Mouse (Mus musculus): Measurements from ENCODE around the gene Fam72a. TPM values are rescaled to one million over a fixed set of nuclear protein-coding genes. Genes with fewer than 3 reads are reported as not detected.
"Not testable (repeated sequence)": the region's sequence is repeated elsewhere in the genome, so short reads cannot be mapped to it uniquely, and the experiment has no call there.

Fam72a gene
- polyA plus RNA-seq, 1 experiment, result 0.43 TPM

DNA sequence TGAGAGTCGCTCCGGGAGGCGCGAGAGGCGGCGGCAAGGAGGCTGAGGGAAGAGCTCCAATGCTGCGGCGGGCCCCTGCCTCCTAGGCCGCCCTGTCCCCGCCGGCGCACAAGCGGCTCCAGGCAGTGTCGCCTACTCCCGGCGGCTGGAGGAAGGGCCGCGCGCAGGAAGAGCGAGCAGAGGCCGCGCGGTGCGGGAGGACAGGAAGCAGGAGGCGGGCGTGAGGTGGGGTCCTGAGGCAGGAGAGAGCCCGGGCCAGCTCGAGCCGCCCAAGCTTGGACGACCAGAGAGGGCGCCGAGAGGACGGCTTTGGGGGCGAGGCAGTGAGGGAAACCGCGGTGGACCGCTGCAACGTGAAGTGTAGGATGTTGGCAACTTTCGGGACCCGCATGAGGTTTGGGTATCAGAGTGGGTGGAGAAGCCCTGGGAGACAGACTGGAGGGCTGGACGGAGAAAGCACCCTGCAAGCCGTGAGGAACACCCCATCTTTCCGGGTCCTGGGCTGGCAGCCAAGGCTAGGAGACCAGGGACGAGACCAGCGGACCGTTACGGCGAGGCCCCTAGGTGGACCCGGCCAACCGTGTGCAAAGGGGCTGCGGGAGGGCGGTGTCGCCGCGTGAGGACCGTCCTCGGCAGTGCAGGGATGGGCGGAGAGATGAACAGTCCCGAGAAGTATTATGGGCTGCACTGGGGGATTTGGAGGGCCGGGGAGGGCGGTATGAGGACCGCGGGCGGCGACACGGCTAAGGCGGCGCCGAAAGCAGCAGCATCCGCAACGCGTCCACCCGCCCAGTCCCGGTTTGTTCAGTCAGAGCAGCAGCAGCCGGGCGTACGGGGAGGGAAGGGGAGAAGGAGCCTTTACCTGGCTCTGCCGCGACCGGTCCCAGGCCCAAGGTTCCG is 1.1 kb upstream of the Fam72a start:
- no peak for DNase-seq (ENCODE audit: low read depth)

DNA sequence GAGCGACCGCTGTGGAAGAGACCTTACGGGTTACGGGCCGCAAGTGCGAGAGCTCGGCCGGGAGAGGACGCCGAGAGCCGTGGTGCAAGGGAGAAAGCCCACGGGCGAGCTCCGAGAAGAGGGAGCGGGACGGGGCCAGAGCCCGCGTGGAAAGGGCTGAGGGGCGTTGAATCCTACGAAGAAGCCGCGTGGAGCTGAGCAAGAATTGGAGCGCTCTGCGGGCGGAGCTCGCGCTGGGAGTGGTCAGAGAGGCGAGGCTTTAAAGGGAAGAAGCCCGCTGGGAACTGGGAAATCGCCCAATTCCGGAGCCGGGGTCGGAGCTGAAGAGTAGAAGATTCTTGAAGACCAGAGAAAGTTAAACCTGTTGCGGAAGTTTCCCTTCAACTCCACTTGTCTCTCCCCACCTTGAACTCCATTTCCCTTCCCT is 391 bp downstream of the Fam72a start:
- DNase-seq (ENCODE audit: low read depth), result no peak

DNA sequence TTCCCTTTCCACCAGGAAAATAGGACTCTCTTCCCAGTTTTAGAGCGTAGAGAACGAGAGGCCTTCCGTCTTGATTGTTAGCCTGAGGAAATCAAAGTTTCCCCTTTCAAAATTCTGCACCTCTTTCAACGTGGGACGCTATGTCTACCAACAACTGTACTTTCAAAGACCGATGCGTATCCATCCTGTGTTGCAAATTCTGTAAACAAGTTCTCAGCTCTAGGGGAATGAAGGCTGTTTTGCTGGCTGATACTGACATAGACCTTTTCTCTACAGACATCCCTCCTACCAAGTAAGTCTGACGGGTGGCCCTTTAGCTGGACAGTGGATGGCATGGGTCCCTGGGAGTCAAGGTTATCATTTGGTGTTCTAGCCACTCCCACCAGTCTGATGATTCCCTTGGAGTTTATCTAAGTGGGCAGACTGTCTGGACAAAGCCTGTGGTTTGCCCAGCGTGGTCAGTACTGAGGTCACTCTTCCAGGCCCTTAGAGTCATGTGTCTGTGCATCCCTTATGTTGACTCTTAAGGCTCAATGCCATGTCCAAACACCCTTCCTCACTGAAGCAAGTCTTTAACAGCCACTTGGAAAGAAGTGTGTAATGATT is 961 bp downstream of the Fam72a start:
- DNase-seq (ENCODE audit: low read depth), result no peak

DNA sequence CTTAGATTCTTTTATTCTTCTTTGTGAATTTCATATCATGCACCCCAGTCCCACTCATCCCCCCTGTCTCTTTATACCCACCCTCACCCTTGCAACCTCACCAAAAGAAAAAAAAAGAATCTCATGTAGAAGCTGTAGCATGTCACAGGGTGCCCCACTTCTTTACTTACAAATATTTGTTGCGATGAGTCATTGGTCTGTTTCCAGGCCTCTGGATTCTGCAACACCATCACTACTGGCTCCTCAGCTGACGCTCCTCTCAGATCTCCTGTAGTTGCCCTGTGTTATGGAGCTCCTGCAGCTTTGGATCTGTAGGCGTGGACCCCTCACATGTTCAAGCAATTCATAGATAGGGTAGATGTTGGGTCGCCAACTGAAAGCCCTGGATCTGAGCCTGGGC is 12.1 kb downstream of the Fam72a start:
- DNase-seq (ENCODE audit: low read depth), result no peak

DNA sequence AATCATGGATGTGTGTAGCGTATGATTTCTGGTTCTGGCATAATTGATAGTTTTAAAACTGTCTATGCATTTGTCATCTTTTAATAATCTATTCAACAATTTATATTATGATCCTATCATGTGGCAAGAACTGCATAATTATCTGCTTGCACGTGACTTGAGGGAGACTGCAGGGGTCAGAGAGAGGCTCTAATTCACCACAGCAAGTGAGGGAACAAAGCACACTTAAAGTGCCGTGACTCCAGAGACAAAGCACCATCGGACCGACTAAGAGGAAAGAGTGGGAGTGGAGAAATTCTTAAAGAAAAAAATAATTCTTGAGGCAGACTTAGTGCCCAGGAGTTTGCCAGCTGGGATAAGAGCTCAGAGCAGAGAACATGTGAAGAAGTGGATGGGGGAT is 13.1 kb downstream of the Fam72a start:
- DNase-seq (ENCODE audit: low read depth), result no peak

DNA sequence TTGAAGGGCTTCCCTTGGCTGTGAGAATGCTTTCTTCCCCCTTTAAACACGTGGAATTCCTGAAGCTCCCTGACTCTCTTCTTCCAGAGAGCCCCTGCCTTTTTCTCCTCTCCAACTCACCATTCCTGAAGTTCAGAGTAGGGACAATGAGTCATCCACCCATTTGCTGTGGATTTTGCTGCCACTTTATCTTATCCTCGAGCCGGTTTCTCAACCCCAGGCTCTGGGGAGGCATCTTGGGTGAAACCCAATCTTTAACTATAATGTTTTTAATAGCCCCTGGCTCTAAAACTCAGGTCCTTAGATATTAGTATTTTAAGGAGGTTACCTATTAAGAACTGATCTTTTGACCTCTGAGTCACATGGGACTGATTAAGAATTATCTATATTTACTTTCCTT is 13.7 kb downstream of the Fam72a start:
- DNase-seq (ENCODE audit: low read depth), result no peak

DNA sequence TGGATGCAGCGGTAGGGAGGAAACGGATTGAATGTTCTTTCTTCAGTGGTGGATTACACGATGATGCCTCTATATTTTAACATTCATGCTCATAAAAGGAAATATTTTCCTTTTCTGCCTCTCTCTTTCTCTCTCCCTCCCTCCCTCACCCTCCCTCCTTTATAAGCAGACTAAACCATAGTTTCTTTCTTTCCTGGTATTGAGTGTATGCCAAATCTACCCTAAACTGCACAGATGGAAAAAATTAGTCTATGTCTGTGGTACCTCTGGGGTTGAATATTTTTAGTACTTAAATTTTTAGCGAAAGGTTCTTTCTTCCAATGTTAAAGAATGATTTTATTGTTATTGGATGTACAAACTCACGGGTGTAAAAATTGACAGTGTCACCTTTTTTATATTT is 14.2 kb downstream of the Fam72a start:
- DNase-seq (ENCODE audit: low read depth), result no peak

DNA sequence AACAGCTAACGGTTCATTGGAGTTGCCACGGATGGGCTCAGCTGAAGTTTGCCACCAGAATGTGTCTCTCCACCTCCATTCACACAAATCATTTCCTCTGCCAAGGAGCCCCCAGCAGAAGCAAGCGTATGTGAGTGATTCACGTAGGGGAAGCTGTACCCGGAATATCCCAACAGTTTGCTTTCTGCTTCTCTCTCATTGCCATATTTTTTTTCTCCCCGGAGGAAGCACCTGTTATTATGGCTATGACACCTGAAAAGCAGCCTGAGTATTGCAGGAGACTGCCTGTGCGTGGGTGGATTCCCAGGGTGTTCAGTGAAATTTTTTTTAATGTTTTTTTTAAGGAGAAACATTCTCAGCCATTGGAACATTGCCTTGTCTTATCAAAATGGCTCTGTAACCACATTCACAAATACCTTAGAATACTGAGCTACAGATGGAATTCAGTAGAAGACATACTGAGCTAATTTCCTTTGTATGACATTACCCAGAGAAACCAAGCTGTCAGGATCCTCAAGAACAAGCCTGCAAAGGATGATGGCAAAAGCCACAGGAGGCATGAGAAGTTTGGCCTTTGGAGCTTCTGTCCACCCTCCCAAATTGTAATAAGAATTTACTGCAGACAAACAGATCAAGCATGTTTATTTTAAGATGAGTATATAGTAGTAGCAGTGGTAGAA is 16.3 kb downstream of the Fam72a start:
- no peak for DNase-seq (ENCODE audit: low read depth)

DNA sequence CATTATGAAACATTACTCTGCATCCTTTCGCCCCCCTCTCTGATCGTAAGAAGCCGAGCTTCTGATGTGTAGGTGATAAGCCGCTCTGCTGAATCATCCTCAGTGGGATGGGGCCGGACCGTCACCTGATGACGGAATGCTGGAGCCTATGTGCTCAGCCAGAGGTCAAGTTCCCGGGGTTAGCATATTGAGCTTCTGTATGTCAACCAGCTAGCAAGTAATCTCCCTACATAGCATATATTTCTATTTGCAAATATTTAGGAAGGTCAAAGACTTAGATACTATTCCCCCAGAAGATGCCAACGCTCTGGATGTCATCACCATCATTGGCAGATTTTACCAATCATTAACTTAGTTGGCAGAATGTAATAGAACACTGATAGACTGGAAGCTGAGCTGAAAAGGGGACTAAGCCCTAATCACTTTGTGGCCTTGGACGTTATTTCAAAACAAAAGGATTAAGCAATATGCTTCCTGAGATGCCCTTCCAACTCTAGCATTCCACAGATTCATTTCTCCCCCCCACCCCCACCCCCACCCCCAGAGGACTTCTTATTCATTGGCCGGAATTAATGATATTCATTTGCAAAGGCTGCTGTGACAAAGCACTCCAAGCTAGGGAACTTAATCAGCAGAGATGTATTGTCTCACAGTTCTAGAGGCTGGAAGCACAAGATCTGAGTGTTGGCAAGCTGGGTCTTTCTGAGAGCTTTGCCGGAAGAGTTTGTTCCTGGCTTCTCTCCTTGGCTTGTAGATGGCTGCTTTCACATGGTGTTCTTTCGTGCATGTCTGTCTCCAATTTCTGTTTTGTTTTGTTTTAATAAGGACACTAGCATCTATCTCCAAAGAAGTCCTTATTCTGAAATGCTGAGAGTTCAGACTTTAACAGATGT is 19.3 kb downstream of the Fam72a start:
- no peak for DNase-seq (ENCODE audit: low read depth)

DNA sequence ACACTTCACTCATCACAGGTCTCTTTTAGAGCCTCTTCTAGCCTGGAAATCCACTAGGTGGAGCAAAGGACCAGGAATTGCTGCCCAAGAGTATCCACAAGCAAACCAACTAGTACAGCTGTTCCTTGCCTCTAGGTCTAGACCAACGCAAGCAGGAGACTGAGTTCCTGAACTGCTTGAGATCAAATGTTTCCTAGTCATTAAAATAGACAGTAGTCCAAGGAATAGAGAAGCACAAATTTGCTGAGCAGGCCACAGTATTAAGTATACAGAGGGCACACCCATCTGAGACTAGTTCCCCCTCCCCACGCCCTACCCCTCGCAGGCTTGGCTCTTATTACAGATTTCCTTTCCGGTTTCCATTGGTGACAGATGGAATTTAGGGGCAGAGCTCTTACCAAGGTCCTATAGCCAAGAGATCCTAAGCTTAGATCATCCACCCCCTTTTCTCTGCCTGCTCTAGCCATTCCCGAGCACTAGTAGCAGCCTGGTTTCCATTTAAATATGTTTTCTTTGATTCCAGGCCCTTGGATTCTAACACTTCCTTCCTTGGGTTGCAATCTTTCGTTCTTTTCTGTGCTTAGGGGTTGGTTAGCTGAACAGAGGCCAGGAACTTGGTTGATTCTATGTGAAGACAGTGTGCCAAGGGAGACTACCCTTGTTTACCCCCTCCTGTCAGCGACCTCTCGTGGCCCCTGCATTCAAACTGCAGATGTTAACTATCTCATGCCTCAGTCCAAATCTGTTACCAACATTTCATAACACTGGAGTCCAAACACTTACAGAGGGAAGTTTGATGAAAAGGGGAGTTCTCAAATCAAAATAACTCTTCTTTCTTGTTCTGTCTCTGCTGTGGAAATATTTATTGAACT is 21.0 kb downstream of the Fam72a start:
- no peak for DNase-seq (ENCODE audit: low read depth)

DNA sequence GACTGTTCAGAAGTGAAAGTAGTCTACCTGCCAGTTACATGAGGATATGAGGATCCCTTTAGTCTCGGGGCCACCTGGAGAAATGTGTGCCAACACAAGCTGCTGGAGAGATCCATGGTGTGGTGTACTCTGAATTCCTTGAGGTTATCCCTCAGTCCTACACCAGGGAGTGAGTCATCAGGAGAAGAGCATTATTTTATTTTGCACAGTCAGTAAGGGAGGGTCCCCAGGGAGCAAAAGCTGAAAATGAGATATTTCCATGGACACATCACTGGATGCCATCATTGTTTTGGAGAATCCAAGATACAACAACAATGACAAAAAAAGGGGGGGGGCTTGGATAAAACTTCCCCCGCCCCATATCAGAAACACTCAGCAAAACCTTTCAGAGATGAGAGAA is 24.3 kb downstream of the Fam72a start:
- no peak for DNase-seq (ENCODE audit: low read depth)

DNA sequence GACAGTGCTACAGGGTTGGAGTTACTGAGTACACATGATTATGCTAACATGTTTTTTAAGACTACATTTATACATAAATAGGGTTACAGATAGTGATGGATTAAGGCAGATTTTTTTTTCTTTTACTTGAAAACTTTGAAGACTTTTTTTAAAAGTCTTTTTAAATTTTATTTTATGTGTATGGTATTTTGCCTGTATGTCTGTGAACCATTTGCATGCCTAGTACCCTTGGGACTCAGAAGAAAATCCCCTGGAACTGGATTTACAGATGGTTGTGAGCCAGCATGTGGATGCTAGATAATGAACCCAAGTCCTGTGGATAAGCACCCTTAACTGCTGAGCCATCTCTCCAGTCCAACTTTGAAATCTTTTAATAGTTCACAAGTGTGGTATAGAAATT is 25.7 kb downstream of the Fam72a start:
- no peak for DNase-seq (ENCODE audit: low read depth)

DNA sequence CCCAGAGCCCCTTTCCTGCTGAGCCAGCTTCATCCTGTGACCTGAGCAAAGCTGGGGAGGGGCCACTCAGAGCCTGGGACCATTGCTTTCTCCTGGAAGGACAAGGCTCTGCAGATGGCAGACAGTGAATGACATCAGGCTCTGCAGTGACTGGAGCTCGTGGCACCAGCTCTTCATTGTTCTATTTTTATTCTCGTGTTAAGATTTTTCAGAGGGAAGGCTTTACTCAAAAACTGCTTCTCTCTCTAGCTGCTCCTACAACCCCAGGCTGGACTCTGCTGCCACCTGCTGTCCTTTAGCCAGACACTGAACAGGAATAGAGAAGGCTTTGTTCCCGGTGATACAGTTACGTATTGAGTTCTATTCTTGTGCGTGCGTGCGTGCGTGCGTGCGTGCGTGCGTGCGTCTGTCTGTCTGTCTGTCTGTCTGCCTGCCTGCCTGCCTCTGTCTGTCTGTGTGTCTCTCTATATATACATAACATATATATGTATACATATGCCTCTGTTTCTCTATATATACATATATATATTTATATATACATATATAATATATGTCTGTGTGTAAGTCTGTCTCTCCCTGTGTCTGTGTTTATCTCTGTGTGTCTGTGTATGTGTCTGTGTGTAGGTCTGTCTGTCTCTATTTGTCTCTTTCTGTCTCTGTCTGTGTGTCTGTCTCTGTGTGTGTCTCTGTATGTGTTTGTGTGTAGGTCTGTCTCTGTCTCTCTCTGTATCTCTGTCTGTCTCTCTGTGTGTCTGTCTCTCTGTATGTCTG is 27.5 kb downstream of the Fam72a start:
- DNase-seq (ENCODE audit: low read depth), result no peak

DNA sequence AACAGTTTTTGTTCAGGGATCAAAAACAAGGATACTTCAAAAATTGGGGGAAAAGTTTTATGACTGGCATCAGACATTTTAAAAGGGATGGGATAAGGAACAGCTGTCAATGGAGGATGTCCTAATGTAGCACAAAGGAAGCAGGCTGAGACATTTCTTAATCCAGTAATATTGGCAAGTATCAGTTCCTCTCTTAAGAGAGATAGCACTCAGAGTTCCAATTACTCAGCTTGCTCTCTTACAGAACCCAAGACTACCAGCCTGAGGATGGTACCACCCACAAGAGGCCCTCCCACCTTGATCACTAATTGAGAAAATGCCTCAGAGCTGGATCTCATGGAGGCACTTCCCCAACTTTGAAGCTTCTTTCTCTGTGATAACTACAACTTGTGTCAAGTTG is 32.8 kb downstream of the Fam72a start:
- no peak for DNase-seq (ENCODE audit: low read depth)

DNA sequence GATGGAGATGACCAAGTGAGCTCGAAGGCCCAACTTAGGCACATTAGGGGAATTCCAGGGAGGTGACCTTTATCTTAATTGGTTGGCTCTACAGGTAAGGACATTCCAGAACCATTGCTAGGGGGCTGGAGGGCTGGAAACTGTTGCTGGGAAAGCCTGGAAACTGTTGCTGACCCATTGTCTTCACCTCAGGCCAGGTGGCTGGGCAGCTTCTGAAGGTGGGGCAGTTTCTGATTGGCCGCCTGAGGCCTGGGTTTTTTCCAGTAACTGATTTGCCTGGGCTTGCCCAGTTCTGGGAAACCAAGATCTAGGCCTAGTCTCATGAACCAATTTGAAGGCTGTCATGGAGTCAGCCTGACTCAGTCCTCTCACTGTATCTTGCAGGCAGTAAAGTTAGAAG is 34.4 kb downstream of the Fam72a start:
- DNase-seq (ENCODE audit: low read depth), result no peak

DNA sequence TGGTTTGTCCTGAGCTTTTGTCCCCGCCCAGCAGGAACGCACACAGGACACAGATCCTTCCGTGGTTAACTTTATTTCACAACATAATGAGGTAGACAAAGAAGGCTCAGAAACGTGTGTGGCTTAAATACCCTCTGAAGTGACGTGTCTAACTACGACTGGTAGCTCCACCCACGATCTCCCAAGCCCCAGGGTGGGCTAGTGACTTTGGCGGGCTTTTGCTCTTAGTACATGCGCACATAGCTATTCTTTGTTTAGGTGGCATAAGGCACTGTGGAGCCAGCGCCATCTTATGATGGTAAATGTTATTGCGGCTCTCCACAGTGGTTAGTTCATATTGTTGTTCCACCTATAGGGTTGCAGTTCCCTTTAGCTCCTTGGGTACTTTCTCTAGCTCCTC is 38.4 kb downstream of the Fam72a start:
- not testable (repeated sequence) for DNase-seq (ENCODE audit: low read depth)

DNA sequence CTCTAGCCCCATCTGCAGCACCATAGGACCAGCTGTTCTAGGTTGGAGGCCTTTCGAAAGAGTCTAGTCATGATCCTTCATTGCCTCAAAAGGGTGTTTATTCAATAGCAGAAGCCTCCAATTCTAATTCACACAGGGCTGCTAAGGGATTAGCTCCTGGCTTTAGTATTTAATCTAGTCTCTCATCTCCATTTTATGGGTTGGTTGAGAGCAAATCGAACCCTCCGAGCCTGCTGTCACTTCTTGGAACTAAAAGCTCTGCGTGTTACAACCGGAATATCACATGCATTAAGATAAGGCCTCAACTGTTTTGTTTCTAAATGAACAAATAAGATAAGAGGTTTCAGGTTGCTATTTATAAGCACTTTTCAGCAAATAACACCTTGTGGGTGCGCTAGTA is 42.0 kb downstream of the Fam72a start:
- DNase-seq (ENCODE audit: low read depth), result no peak

DNA sequence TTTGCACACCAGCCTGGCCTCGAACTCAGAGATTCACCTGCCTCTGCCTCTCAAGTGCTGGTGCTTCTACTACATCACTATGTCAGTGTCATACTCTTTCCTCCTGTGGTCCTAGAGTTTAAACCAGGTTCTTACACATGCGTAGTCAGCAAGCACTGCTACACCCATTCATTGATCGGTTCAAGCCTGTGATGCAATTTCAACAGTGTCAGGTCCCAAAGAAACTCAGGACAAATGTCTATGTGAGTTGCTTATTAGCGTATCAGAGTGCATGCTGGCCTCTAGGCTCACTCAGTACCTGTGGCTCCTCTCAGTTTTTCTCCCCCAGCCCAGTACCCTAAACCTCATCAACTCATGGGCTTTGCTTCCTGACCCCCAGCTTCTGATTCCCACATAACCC is 42.7 kb downstream of the Fam72a start:
- no peak for DNase-seq (ENCODE audit: low read depth)

DNA sequence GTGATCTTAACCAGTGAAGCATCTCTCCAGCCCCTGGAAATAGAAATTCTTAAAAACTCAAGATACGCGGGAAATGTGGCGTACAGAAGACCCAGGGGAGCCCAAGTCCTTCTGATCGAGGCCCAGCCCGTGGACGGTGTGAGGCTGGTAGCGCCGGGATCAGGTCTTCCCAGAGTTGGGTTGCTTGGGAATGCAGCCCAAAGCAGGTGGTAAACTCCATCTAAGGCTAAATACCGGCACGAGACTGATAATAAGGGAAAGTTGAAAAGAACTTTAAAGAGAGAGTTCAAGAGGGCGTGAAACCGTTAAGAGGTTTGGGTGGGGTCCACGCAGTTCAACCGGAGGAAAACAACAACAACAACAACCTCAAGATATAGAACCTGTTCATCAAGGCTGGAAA is 46.0 kb downstream of the Fam72a start:
- no peak for DNase-seq (ENCODE audit: low read depth)

Data from gonadal fat pad, adult 2 months (tissue).